Mouse (Mus musculus): Measurements from ENCODE around the gene Mrnip. TPM values are rescaled to one million over a fixed set of nuclear protein-coding genes. Genes with fewer than 3 reads are reported as not detected.

Mrnip gene
- polyA plus RNA-seq, 1 experiment: 21.1 TPM

- Histone ChIP-seq H3K27ac (ENCODE audit: insufficient read depth, low read depth, low read length) (no peak overlapping the region), H3K4me1 (ENCODE audit: control insufficient read depth, insufficient read depth, low read length) (peaks cover 7% of the 10 kb centered on the region; the same call in 1 of the 2 replicates), H3K27me3 (replicated peaks; ENCODE audit: control insufficient read depth, insufficient read depth, low read length) (no peaks in the 10 kb centered on the region), H3K4me3 (ENCODE audit: insufficient read depth, low read depth, low read length) (no peak overlapping the region), H3K36me3 (ENCODE audit: control insufficient read depth, insufficient read depth, low read length) (no peaks in the 10 kb centered on the region)
- DNase-seq: no peak
- 75% methylated on average over 3 of the region's 3 CpGs for WGBS
- no peak for TF ChIP-seq POLR2A (IDR thresholded peaks at IDR 0.05; ENCODE audit: low read depth, low read length)
- no peak for TF ChIP-seq CTCF (conservative IDR thresholded peaks at IDR 0.05; ENCODE audit: insufficient read depth, insufficient read length, low read depth, low read length)
Observed at GRCm38 (mm10) chr11:50192278-50192677, 18.0 kb downstream of the Mrnip start.

- Histone ChIP-seq H3K27ac (ENCODE audit: insufficient read depth, low read depth, low read length) (no peak overlapping the region), H3K36me3 (ENCODE audit: control insufficient read depth, insufficient read depth, low read length) (no peaks in the 10 kb centered on the region; the same call in 1 of the 2 replicates), H3K27me3 (replicated peaks; ENCODE audit: control insufficient read depth, insufficient read depth, low read length) (no peaks in the 10 kb centered on the region), H3K4me3 (ENCODE audit: insufficient read depth, low read depth, low read length) (no peak overlapping the region), H3K4me1 (ENCODE audit: control insufficient read depth, insufficient read depth, low read length) (peaks cover 10% of the 10 kb centered on the region; the same call in 1 of the 2 replicates)
- no peak for DNase-seq
- TF ChIP-seq POLR2A (IDR thresholded peaks at IDR 0.05; ENCODE audit: low read depth, low read length): no peak
- no peak for TF ChIP-seq CTCF (conservative IDR thresholded peaks at IDR 0.05; ENCODE audit: insufficient read depth, insufficient read length, low read depth, low read length)
- WGBS: 82% methylated on average over 7 of the region's 7 CpGs
Observed at GRCm38 (mm10) chr11:50194070-50194469, 19.8 kb downstream of the Mrnip start.

GRCm38 (mm10) chr11:50194793-50195192 is 20.5 kb downstream of the Mrnip start:
- Histone ChIP-seq H3K36me3 (ENCODE audit: control insufficient read depth, insufficient read depth, low read length) (peaks cover 2% of the 10 kb centered on the region; the same call in 1 of the 2 replicates), H3K27ac (ENCODE audit: insufficient read depth, low read depth, low read length) (no peak overlapping the region), H3K4me1 (ENCODE audit: control insufficient read depth, insufficient read depth, low read length) (peaks cover 11% of the 10 kb centered on the region; the same call in 1 of the 2 replicates), H3K27me3 (replicated peaks; ENCODE audit: control insufficient read depth, insufficient read depth, low read length) (no peaks in the 10 kb centered on the region), H3K4me3 (ENCODE audit: insufficient read depth, low read depth, low read length) (no peak overlapping the region)
- TF ChIP-seq POLR2A (IDR thresholded peaks at IDR 0.05; ENCODE audit: low read depth, low read length) (no peak), CTCF (conservative IDR thresholded peaks at IDR 0.05; ENCODE audit: insufficient read depth, insufficient read length, low read depth, low read length) (no peak)
- DNase-seq: no peak
- 62% methylated on average over 4 of the region's 4 CpGs for WGBS

GRCm38 (mm10) chr11:50197500-50197899 is 23.3 kb downstream of the Mrnip start:
- no peak for TF ChIP-seq CTCF (conservative IDR thresholded peaks at IDR 0.05; ENCODE audit: insufficient read depth, insufficient read length, low read depth, low read length)
- no peak for TF ChIP-seq POLR2A (IDR thresholded peaks at IDR 0.05; ENCODE audit: low read depth, low read length)
- whole genome bisulfite sequencing: 58% methylated on average over 4 of the region's 4 CpGs
- Histone ChIP-seq H3K4me3 (ENCODE audit: insufficient read depth, low read depth, low read length) (no peak overlapping the region), H3K27ac (ENCODE audit: insufficient read depth, low read depth, low read length) (no peak overlapping the region), H3K4me1 (ENCODE audit: control insufficient read depth, insufficient read depth, low read length) (peaks cover 3% of the 10 kb centered on the region; the same call in 1 of the 2 replicates), H3K27me3 (replicated peaks; ENCODE audit: control insufficient read depth, insufficient read depth, low read length) (no peaks in the 10 kb centered on the region), H3K36me3 (ENCODE audit: control insufficient read depth, insufficient read depth, low read length) (peaks cover 23% of the 10 kb centered on the region)
- DNase-seq: peak; percentile 49

- no peak overlapping the region for H3K4me3 ChIP-seq (ENCODE audit: insufficient read depth, low read depth, low read length)
- H3K27me3 ChIP-seq (replicated peaks; ENCODE audit: control insufficient read depth, insufficient read depth, low read length): no peaks in the 10 kb centered on the region
- H3K27ac ChIP-seq (ENCODE audit: insufficient read depth, low read depth, low read length): no peak overlapping the region
- H3K36me3 ChIP-seq (ENCODE audit: control insufficient read depth, insufficient read depth, low read length): peaks cover 26% of the 10 kb centered on the region
- DNase-seq: peak; percentile 61
- no peak for TF ChIP-seq CTCF (conservative IDR thresholded peaks at IDR 0.05; ENCODE audit: insufficient read depth, insufficient read length, low read depth, low read length)
- no peak for TF ChIP-seq POLR2A (IDR thresholded peaks at IDR 0.05; ENCODE audit: low read depth, low read length)
- peaks cover 3% of the 10 kb centered on the region; the same call in 1 of the 2 replicates for H3K4me1 ChIP-seq (ENCODE audit: control insufficient read depth, insufficient read depth, low read length)
- WGBS: 74% methylated on average over 4 of the region's 5 CpGs
Observed at GRCm38 (mm10) chr11:50198219-50198846, 24.1 kb downstream of the Mrnip start.

- Histone ChIP-seq H3K4me3 (ENCODE audit: insufficient read depth, low read depth, low read length) (no peak overlapping the region), H3K4me1 (ENCODE audit: control insufficient read depth, insufficient read depth, low read length) (peaks cover 3% of the 10 kb centered on the region; the same call in 1 of the 2 replicates), H3K27me3 (replicated peaks; ENCODE audit: control insufficient read depth, insufficient read depth, low read length) (no peaks in the 10 kb centered on the region), H3K27ac (ENCODE audit: insufficient read depth, low read depth, low read length) (no peak overlapping the region; the same call in 1 of the 2 replicates), H3K36me3 (ENCODE audit: control insufficient read depth, insufficient read depth, low read length) (peaks cover 26% of the 10 kb centered on the region)
- WGBS: 76% methylated on average over 2 of the region's 2 CpGs
- TF ChIP-seq POLR2A (IDR thresholded peaks at IDR 0.05; ENCODE audit: low read depth, low read length) (no peak), CTCF (conservative IDR thresholded peaks at IDR 0.05; ENCODE audit: insufficient read depth, insufficient read length, low read depth, low read length) (no peak)
- DNase-seq: no peak
Observed at GRCm38 (mm10) chr11:50198916-50199315, 24.7 kb downstream of the Mrnip start.

GRCm38 (mm10) chr11:50200613-50201012 is 26.4 kb downstream of the Mrnip start:
- Histone ChIP-seq H3K27ac (ENCODE audit: insufficient read depth, low read depth, low read length) (no peak overlapping the region), H3K4me3 (ENCODE audit: insufficient read depth, low read depth, low read length) (no peak overlapping the region), H3K27me3 (replicated peaks; ENCODE audit: control insufficient read depth, insufficient read depth, low read length) (no peaks in the 10 kb centered on the region), H3K4me1 (ENCODE audit: control insufficient read depth, insufficient read depth, low read length) (peaks cover 3% of the 10 kb centered on the region; the same call in 1 of the 2 replicates), H3K36me3 (ENCODE audit: control insufficient read depth, insufficient read depth, low read length) (peaks cover 30% of the 10 kb centered on the region)
- TF ChIP-seq CTCF (conservative IDR thresholded peaks at IDR 0.05; ENCODE audit: insufficient read depth, insufficient read length, low read depth, low read length) (no peak), POLR2A (IDR thresholded peaks at IDR 0.05; ENCODE audit: low read depth, low read length) (no peak)
- no peak for DNase-seq
- WGBS: 70% methylated on average over 8 of the region's 8 CpGs
